Mouse (Mus musculus): ENCODE data around the gene Pgls. TPM values are rescaled to one million over a fixed set of nuclear protein-coding genes. Genes with fewer than 3 reads are reported as not detected.

The Pgls gene
- polyA plus RNA-seq, 1 experiment from 2014 or later = 266 TPM

- 0 out of 2 replicates have a peak, but pooled peaks cover 3% of the 10 kb centered on the region for H3K4me1 ChIP-seq (ENCODE audit: control insufficient read depth, insufficient read depth, low read length)
- 80% methylated on average over 2 of the region's 2 CpGs for WGBS
- peaks cover 19% of the 10 kb centered on the region for H3K27me3 ChIP-seq (ENCODE audit: control insufficient read depth, insufficient read depth, low read length)
- no peaks in the 10 kb centered on the region for H3K36me3 ChIP-seq (ENCODE audit: control insufficient read depth, insufficient read depth, low read length)
- H3K4me2 ChIP-seq (replicated peaks; ENCODE audit: low read depth, low read length) = no peak overlapping the region
- no peak overlapping the region for H3K4me3 ChIP-seq (ENCODE audit: low read depth, low read length)
- H3K27ac ChIP-seq (ENCODE audit: low read length) = no peak overlapping the region
- H3K9me3 ChIP-seq (ENCODE audit: control insufficient read depth, low read depth, low read length) = no peaks in the 10 kb centered on the region
- no peak overlapping the region for H3K9ac ChIP-seq (replicated peaks; ENCODE audit: low read depth, low read length)
- no peak for ATAC-seq (ENCODE audit: insufficient number of reproducible peaks, insufficient read depth, low FRiP score, low read depth)
Measured at GRCm38 (mm10) chr8:71554644-71555043, 37.3 kb upstream of the Pgls start.

GRCm38 (mm10) chr8:71558071-71558957, 33.7 kb upstream of the Pgls start, which contains the start of gene Tmem221:
Gene Tmem221, minus strand, starts transcription at chr8:71558871.
- WGBS = 3% methylated on average over 70 of the region's 70 CpGs

GRCm38 (mm10) chr8:71558958-71559690, 32.9 kb upstream of the Pgls start:
- Histone ChIP-seq H3K4me2 (replicated peaks; ENCODE audit: low read depth, low read length) (peak overlapping the region; percentile 82), H3K36me3 (ENCODE audit: control insufficient read depth, insufficient read depth, low read length) (no peaks in the 10 kb centered on the region), H3K9ac (replicated peaks; ENCODE audit: low read depth, low read length) (peak overlapping the region; percentile 36; the same call in 1 of the 2 replicates), H3K27ac (ENCODE audit: low read length) (no peak overlapping the region), H3K4me3 (ENCODE audit: low read depth, low read length) (peak overlapping the region; percentile 47), H3K4me1 (ENCODE audit: control insufficient read depth, insufficient read depth, low read length) (0 out of 2 replicates have a peak, but pooled peaks cover 5% of the 10 kb centered on the region), H3K9me3 (ENCODE audit: control insufficient read depth, low read depth, low read length) (no peaks in the 10 kb centered on the region), H3K27me3 (ENCODE audit: control insufficient read depth, insufficient read depth, low read length) (peaks cover 26% of the 10 kb centered on the region)
- peak; percentile 76 for ATAC-seq (ENCODE audit: insufficient number of reproducible peaks, insufficient read depth, low FRiP score, low read depth)
- WGBS = 2% methylated on average over 24 of the region's 24 CpGs

More at GRCm38 (mm10) chr8:71558071-71558957, 33.7 kb upstream of the Pgls start, which contains the start of gene Tmem221:
- peak; percentile 4; the same call in 1 of the 2 replicates for ATAC-seq (ENCODE audit: insufficient number of reproducible peaks, insufficient read depth, low FRiP score, low read depth)
- Histone ChIP-seq H3K36me3 (ENCODE audit: control insufficient read depth, insufficient read depth, low read length) (no peaks in the 10 kb centered on the region), H3K4me3 (ENCODE audit: low read depth, low read length) (peak within 1 kb of the TSS; percentile 47), H3K9me3 (ENCODE audit: control insufficient read depth, low read depth, low read length) (no peaks in the 10 kb centered on the region), H3K27ac (ENCODE audit: low read length) (no peak within 1 kb of the TSS), H3K27me3 (ENCODE audit: control insufficient read depth, insufficient read depth, low read length) (peaks cover 26% of the 10 kb centered on the region), H3K9ac (replicated peaks; ENCODE audit: low read depth, low read length) (peak within 1 kb of the TSS; percentile 36; the same call in 1 of the 2 replicates), H3K4me1 (ENCODE audit: control insufficient read depth, insufficient read depth, low read length) (0 out of 2 replicates have a peak, but pooled peaks cover 5% of the 10 kb centered on the region), H3K4me2 (replicated peaks; ENCODE audit: low read depth, low read length) (peak within 1 kb of the TSS; percentile 82)

GRCm38 (mm10) chr8:71560071-71560470, 31.9 kb upstream of the Pgls start:
- Histone ChIP-seq H3K4me1 (ENCODE audit: control insufficient read depth, insufficient read depth, low read length) (0 out of 2 replicates have a peak, but pooled peaks cover 5% of the 10 kb centered on the region), H3K4me3 (ENCODE audit: low read depth, low read length) (no peak overlapping the region), H3K27ac (ENCODE audit: low read length) (no peak overlapping the region), H3K9me3 (ENCODE audit: control insufficient read depth, low read depth, low read length) (0 out of 2 replicates have a peak, but pooled peaks cover 2% of the 10 kb centered on the region), H3K36me3 (ENCODE audit: control insufficient read depth, insufficient read depth, low read length) (no peaks in the 10 kb centered on the region), H3K27me3 (ENCODE audit: control insufficient read depth, insufficient read depth, low read length) (peaks cover 26% of the 10 kb centered on the region), H3K4me2 (replicated peaks; ENCODE audit: low read depth, low read length) (no peak overlapping the region), H3K9ac (replicated peaks; ENCODE audit: low read depth, low read length) (no peak overlapping the region)
- ATAC-seq (ENCODE audit: insufficient number of reproducible peaks, insufficient read depth, low FRiP score, low read depth) = no peak
- WGBS = 66% methylated on average over 3 of the region's 3 CpGs

GRCm38 (mm10) chr8:71560765-71561164, 31.2 kb upstream of the Pgls start:
- H3K36me3 ChIP-seq (ENCODE audit: control insufficient read depth, insufficient read depth, low read length) = no peaks in the 10 kb centered on the region
- H3K4me3 ChIP-seq (ENCODE audit: low read depth, low read length) = no peak overlapping the region
- H3K4me2 ChIP-seq (replicated peaks; ENCODE audit: low read depth, low read length) = no peak overlapping the region
- 0 out of 2 replicates have a peak, but pooled peaks cover 2% of the 10 kb centered on the region for H3K9me3 ChIP-seq (ENCODE audit: control insufficient read depth, low read depth, low read length)
- H3K27ac ChIP-seq (ENCODE audit: low read length) = no peak overlapping the region
- 0 out of 2 replicates have a peak, but pooled peaks cover 5% of the 10 kb centered on the region for H3K4me1 ChIP-seq (ENCODE audit: control insufficient read depth, insufficient read depth, low read length)
- H3K9ac ChIP-seq (replicated peaks; ENCODE audit: low read depth, low read length) = no peak overlapping the region
- 82% methylated on average over 5 of the region's 5 CpGs for WGBS
- peaks cover 26% of the 10 kb centered on the region for H3K27me3 ChIP-seq (ENCODE audit: control insufficient read depth, insufficient read depth, low read length)
- no peak for ATAC-seq (ENCODE audit: insufficient number of reproducible peaks, insufficient read depth, low FRiP score, low read depth)

- Histone ChIP-seq H3K27me3 (ENCODE audit: control insufficient read depth, insufficient read depth, low read length) (peaks cover 26% of the 10 kb centered on the region), H3K4me2 (replicated peaks; ENCODE audit: low read depth, low read length) (no peak overlapping the region), H3K36me3 (ENCODE audit: control insufficient read depth, insufficient read depth, low read length) (no peaks in the 10 kb centered on the region), H3K9ac (replicated peaks; ENCODE audit: low read depth, low read length) (no peak overlapping the region), H3K9me3 (ENCODE audit: control insufficient read depth, low read depth, low read length) (0 out of 2 replicates have a peak, but pooled peaks cover 2% of the 10 kb centered on the region), H3K27ac (ENCODE audit: low read length) (no peak overlapping the region), H3K4me3 (ENCODE audit: low read depth, low read length) (no peak overlapping the region), H3K4me1 (ENCODE audit: control insufficient read depth, insufficient read depth, low read length) (0 out of 2 replicates have a peak, but pooled peaks cover 5% of the 10 kb centered on the region)
- 3% methylated on average over 15 of the region's 15 CpGs for WGBS
- no peak for ATAC-seq (ENCODE audit: insufficient number of reproducible peaks, insufficient read depth, low FRiP score, low read depth)
Measured at GRCm38 (mm10) chr8:71561401-71561800, 30.6 kb upstream of the Pgls start.

- under 1% methylated on average over 33 of the region's 33 CpGs for WGBS
- Histone ChIP-seq H3K4me3 (ENCODE audit: low read depth, low read length) (peak overlapping the region; percentile 10; the same call in 1 of the 2 replicates), H3K27me3 (ENCODE audit: control insufficient read depth, insufficient read depth, low read length) (peaks cover 17% of the 10 kb centered on the region; the same call in 1 of the 2 replicates), H3K4me1 (ENCODE audit: control insufficient read depth, insufficient read depth, low read length) (0 out of 2 replicates have a peak, but pooled peaks cover 5% of the 10 kb centered on the region), H3K27ac (ENCODE audit: low read length) (no peak overlapping the region), H3K4me2 (replicated peaks; ENCODE audit: low read depth, low read length) (peak overlapping the region; percentile 43), H3K36me3 (ENCODE audit: control insufficient read depth, insufficient read depth, low read length) (no peaks in the 10 kb centered on the region), H3K9me3 (ENCODE audit: control insufficient read depth, low read depth, low read length) (0 out of 2 replicates have a peak, but pooled peaks cover 2% of the 10 kb centered on the region), H3K9ac (replicated peaks; ENCODE audit: low read depth, low read length) (no peak overlapping the region)
- no peak for ATAC-seq (ENCODE audit: insufficient number of reproducible peaks, insufficient read depth, low FRiP score, low read depth)
Measured at GRCm38 (mm10) chr8:71562751-71563150, 29.2 kb upstream of the Pgls start.

GRCm38 (mm10) chr8:71563992-71564391, 28.0 kb upstream of the Pgls start:
- no peak overlapping the region for H3K9ac ChIP-seq (replicated peaks; ENCODE audit: low read depth, low read length)
- no peak overlapping the region for H3K4me2 ChIP-seq (replicated peaks; ENCODE audit: low read depth, low read length)
- 0 out of 2 replicates have a peak, but pooled peaks cover 10% of the 10 kb centered on the region for H3K27me3 ChIP-seq (ENCODE audit: control insufficient read depth, insufficient read depth, low read length)
- H3K36me3 ChIP-seq (ENCODE audit: control insufficient read depth, insufficient read depth, low read length) = no peaks in the 10 kb centered on the region
- ATAC-seq (ENCODE audit: insufficient number of reproducible peaks, insufficient read depth, low FRiP score, low read depth) = no peak
- 0 out of 2 replicates have a peak, but pooled peaks cover 2% of the 10 kb centered on the region for H3K9me3 ChIP-seq (ENCODE audit: control insufficient read depth, low read depth, low read length)
- H3K4me1 ChIP-seq (ENCODE audit: control insufficient read depth, insufficient read depth, low read length) = peaks cover 11% of the 10 kb centered on the region; the same call in 1 of the 2 replicates
- 85% methylated on average over 4 of the region's 4 CpGs for WGBS
- no peak overlapping the region for H3K4me3 ChIP-seq (ENCODE audit: low read depth, low read length)
- no peak overlapping the region for H3K27ac ChIP-seq (ENCODE audit: low read length)
